Mouse (Mus musculus) neural tube, embryonic 14.5 days (tissue): ENCODE data around the gene Blcap. TPM values are rescaled to one million over a fixed set of nuclear protein-coding genes. Genes with fewer than 3 reads are reported as not detected.

Experiments
- ATAC-seq: fragments of 200-750 bp; cut with Nextera tagmentation; 2 replicates; pipeline ENCODE4 v1.8.0; 2017; ENCODE audit warnings: low read depth, mild to moderate bottlenecking, moderate TSS enrichment, moderate library complexity
- H3K27ac ChIP-seq: fragments of 300-500 bp; sonication (generic); 2 replicates; pipeline ENCODE4 v1.5.1; 2014; ENCODE audit warnings: low read depth, mild to moderate bottlenecking, control low read depth, low read length, moderate library complexity, mixed read lengths
- H3K27me3 ChIP-seq: fragments of 300-500 bp; sonication (generic); 2 replicates; pipeline ENCODE4 v1.6.1; 2014; ENCODE audit warnings: low read length; ENCODE audit not compliant: control insufficient read depth, insufficient read depth
- H3K36me3 ChIP-seq: fragments of 300-500 bp; sonication (generic); 2 replicates; pipeline ENCODE4 v1.6.1; 2014; ENCODE audit warnings: low read length, mixed read lengths; ENCODE audit not compliant: control insufficient read depth, insufficient read depth
- H3K4me1 ChIP-seq: fragments of 300-500 bp; sonication (generic); 2 replicates; pipeline ENCODE4 v1.6.1; 2014; ENCODE audit warnings: low read length; ENCODE audit not compliant: control insufficient read depth, insufficient read depth
- H3K4me2 ChIP-seq: fragments of 300-500 bp; sonication (generic); 2 replicates; pipeline ENCODE4 v1.6.1; 2014; ENCODE audit warnings: mild to moderate bottlenecking, low read depth, low read length, control low read depth
- H3K4me3 ChIP-seq: fragments of 300-500 bp; sonication (generic); 2 replicates; pipeline ENCODE4 v1.5.1; 2014; ENCODE audit warnings: low read depth, low read length, control low read depth, mixed read lengths
- H3K9ac ChIP-seq: fragments of 300-500 bp; sonication (generic); replicated peaks from 2 replicates; pipeline ENCODE4 v1.6.1; 2014; ENCODE audit warnings: low read depth, mild to moderate bottlenecking, control low read depth, low read length, mixed read lengths
- H3K9me3 ChIP-seq: fragments of 300-500 bp; sonication (generic); 2 replicates; pipeline ENCODE4 v1.6.1; 2016; ENCODE audit warnings: low read length; ENCODE audit not compliant: control insufficient read depth
- WGBS: fragments of 180-500 bp; shearing (Covaris S2); extraction: QIAGEN DNeasy Blood & Tissue Kit; methylation state at CpG from one replicate; pipeline ENCODE4 v1.1.7; 2014; 5-methylcytosine and 5-hydroxymethylcytosine counted together
- polyA plus RNA-seq: library from polyadenylated mRNA; unstranded; fragments of >200 nt; fragmentation: Nextera tagmentation; extraction: Ambion mirVana; gene quantifications from 2 replicates; pipeline ENCODE4 v1.2.1, GENCODE M21; 2014

Blcap gene
- 244 and 299 TPM in 2 replicates for polyA plus RNA-seq

DNA sequence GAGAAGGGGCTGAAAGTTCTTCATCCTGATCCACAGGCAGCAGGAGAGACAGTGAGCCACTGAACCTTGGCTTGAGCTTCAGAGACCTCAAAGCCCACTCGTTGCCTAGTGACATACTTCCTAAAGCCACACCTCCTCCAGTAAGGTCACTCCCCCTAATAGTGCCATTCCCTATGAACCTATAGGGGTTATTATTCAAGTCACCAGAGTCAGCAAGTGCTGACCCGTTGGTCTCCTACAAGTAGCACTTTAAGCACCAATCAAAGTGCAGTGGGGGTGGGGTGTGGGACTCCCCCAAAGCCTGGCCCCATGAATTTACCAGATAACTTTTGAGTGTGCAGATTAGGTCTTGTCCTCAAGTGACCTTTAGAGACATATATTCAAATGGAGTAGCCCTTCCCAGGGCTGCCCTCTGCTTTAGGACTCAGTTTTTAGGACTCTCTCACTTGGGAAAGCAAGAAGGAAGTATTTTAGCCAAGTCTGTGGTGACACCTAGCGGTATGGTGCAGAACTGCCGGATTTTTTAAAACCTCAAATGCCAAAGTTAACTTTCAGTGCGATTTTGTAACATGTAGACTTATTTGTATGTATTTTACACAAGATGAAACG is at the start of gene Blcap:
Gene Blcap, minus strand, starts transcription at position 51 of the 609 bp plus-strand sequence.
- WGBS: 9% methylated on average over 6 of the region's 6 CpGs
- no peaks in the 10 kb centered on the region for H3K27me3 ChIP-seq
- no peak within 1 kb of the TSS for H3K4me2 ChIP-seq
- no peak within 1 kb of the TSS for H3K27ac ChIP-seq
- no peak within 1 kb of the TSS for H3K4me3 ChIP-seq
- no peaks in the 10 kb centered on the region for H3K36me3 ChIP-seq
- H3K9me3 ChIP-seq: no peaks in the 10 kb centered on the region
- no peak within 1 kb of the TSS for H3K9ac ChIP-seq
- H3K4me1 ChIP-seq: peaks cover 9% of the 10 kb centered on the region; the same call in 1 of the 2 replicates
- ATAC-seq: peak; percentile 29; the same call in 1 of the 2 replicates

DNA sequence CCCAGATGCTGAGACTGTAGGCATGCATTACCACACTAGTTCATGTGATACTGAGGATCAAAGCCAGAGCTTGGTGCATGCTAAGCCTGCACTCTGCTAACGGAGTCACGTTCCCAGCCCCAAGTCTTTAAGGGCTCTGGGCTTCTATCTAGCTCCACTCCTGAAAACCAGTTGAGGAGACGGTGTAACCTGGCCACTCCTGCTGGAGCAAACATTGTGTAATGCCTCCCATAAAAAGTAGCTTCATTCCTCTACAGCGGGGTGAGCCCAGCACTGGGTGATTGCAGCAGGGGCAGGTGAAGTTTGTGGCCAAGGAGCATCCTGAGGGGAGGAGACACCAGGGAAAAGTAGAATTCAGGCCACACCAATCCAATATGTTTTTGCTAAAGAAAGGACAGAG is 47.3 kb upstream of the Blcap start:
- ATAC-seq: no peak
- H3K4me1 ChIP-seq: peaks cover 2% of the 10 kb centered on the region; the same call in 1 of the 2 replicates
- 89% methylated on average over 4 of the region's 4 CpGs for WGBS
- no peak overlapping the region for H3K9ac ChIP-seq
- no peaks in the 10 kb centered on the region for H3K9me3 ChIP-seq
- no peaks in the 10 kb centered on the region for H3K27me3 ChIP-seq
- no peak overlapping the region for H3K4me2 ChIP-seq
- no peaks in the 10 kb centered on the region for H3K36me3 ChIP-seq
- no peak overlapping the region for H3K27ac ChIP-seq
- H3K4me3 ChIP-seq: no peak overlapping the region

DNA sequence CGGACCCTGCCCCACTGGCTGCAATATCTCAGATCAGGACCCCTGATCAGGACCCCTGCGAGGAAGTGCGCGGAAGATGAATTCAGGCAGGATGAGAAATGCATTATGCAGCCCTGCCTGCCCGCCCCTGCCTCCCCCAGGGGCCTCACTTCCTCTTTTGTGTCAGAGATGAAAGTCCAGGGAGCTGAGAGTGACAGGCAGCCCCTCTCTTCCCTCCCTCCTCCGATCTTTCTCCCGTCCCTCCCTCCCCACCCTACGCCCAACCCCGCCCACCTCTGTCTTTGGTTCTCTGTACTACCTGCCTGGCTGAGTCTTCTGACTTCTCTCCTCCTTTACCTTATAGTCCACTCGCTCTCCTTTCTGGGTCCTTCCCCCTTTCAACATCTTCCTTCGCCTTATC is 42.9 kb upstream of the Blcap start:
- no peak overlapping the region for H3K4me3 ChIP-seq
- H3K9me3 ChIP-seq: no peaks in the 10 kb centered on the region
- no peak overlapping the region for H3K9ac ChIP-seq
- no peaks in the 10 kb centered on the region for H3K36me3 ChIP-seq
- WGBS: 20% methylated on average over 11 of the region's 11 CpGs
- H3K27me3 ChIP-seq: no peaks in the 10 kb centered on the region
- peaks cover 2% of the 10 kb centered on the region; the same call in 1 of the 2 replicates for H3K4me1 ChIP-seq
- H3K27ac ChIP-seq: no peak overlapping the region
- no peak for ATAC-seq
- H3K4me2 ChIP-seq: no peak overlapping the region

DNA sequence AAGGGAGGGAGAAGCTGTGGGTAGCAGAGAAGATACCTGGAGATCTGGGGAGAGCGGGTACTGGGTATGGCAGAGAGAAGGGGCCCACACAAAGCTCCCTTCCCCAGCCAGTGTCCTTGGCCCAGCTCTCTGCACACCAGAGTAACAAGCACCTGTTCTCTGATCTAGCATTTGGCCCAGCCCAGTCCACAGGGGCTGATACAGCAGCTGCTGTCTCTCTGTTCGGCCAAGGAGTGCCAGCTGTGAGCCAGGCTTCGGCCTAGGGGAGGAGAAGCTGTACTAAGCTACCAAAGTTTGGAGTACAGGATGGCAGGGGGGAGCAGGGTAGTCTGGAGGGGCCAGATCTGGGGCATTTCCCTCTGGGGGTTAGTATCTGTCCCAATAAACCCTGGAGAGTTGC is 40.7 kb upstream of the Blcap start:
- no peak for ATAC-seq
- WGBS: 63% methylated on average over 3 of the region's 3 CpGs
- H3K4me3 ChIP-seq: no peak overlapping the region
- H3K27ac ChIP-seq: no peak overlapping the region
- no peaks in the 10 kb centered on the region for H3K36me3 ChIP-seq
- no peaks in the 10 kb centered on the region for H3K27me3 ChIP-seq
- H3K9ac ChIP-seq: no peak overlapping the region
- peaks cover 17% of the 10 kb centered on the region for H3K4me1 ChIP-seq
- H3K4me2 ChIP-seq: no peak overlapping the region
- no peaks in the 10 kb centered on the region for H3K9me3 ChIP-seq

DNA sequence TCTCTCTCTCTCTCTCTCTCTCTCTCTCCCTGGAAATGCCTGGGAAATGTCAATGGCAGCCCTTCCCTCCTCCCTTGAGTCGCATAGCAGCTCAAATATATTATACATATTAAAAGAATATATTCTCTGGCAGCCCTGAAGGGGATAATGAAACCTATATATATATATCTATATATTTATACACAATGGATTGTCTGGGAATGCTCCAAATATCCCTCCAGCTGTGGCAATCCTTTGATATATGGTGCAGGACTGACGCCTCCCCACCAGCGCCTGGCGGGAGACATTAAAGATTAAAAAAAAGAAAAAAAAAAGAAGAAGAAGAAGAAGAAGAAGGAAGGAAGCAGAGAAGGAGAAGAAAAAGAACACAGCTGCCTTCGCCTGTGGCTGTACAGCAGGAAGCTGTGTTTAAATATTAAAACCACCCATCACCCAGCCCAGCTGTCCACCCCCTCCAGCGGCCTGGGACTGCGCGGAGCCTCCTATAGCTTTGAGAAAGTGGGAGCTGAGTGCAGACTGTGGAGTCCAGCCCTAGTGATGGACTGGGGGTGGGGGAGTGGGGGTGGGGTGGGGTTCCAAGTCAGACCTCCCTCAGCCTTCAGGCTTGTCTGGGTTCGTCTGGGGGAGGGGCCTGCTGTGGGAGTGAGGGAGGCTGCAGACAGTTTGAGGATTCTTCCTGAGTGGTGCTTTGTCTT is 36.6 kb upstream of the Blcap start:
- peak; percentile 35; the same call in 1 of the 2 replicates for ATAC-seq
- WGBS: 24% methylated on average over 9 of the region's 9 CpGs
- no peaks in the 10 kb centered on the region for H3K9me3 ChIP-seq
- no peaks in the 10 kb centered on the region for H3K36me3 ChIP-seq
- H3K4me3 ChIP-seq: no peak overlapping the region
- H3K4me2 ChIP-seq: no peak overlapping the region
- H3K4me1 ChIP-seq: peaks cover 15% of the 10 kb centered on the region; the same call in 1 of the 2 replicates
- no peak overlapping the region for H3K9ac ChIP-seq
- H3K27me3 ChIP-seq: no peaks in the 10 kb centered on the region
- peak overlapping the region; percentile 60; the same call in 1 of the 2 replicates for H3K27ac ChIP-seq

DNA sequence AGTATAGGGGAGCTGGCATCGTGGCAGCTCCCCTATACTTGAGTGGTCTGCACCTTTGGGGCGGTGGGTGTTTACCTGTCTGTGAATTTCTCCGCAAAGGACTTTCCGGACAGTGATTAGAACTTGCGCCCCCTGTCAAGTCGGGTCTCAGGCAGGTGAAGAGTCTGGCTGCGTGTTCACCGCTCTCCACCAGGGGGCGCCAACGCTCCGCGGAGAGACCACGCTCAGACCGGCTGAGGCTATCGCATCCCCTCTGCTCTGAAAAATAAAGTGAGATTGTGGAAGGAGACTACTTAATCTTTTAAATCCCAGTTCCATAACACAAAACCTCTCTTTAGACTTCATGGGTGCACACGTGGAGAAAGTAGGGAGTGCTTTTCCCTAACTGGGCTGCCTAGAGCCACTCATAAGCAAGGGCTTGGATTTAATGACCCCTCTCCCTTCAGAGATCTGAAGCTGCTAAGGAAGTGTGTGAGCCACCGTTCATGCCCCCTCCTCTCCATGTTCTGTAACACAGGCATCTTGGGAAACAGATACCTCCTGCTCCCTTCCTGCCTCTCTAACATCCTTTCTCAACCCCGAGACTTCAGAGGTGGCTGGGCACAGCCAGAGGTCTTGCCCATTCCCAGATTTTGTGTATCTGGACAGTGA is 34.1 kb upstream of the Blcap start:
- WGBS: 6% methylated on average over 18 of the region's 18 CpGs
- Histone ChIP-seq H3K9me3 (no peaks in the 10 kb centered on the region), H3K27me3 (no peaks in the 10 kb centered on the region), H3K4me1 (peaks cover 15% of the 10 kb centered on the region; the same call in 1 of the 2 replicates), H3K27ac (no peak overlapping the region), H3K36me3 (no peaks in the 10 kb centered on the region), H3K4me3 (no peak overlapping the region), H3K4me2 (no peak overlapping the region), H3K9ac (no peak overlapping the region)
- peak; percentile 64; the same call in 1 of the 2 replicates for ATAC-seq

DNA sequence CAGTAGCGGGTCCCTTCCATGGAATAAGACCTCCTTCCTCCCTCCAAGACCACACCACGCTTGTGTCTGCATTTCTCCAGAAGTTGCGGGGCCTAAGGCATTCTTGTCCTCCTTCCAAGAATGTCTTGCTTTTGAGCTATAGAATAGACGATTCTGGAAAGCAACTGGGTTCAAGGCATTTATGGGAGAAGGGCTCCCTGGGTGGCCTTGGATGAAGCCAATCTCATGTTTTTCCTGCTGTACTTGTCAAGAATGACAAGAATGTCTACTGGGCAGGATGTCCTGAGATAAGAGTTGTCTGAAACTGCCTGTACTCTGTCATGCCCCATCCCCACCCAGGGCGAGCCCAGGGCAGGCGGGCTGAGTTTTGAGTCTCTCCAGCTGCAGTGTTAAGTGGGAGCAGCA is 30.4 kb upstream of the Blcap start:
- H3K4me2 ChIP-seq: no peak overlapping the region
- no peak for ATAC-seq
- no peaks in the 10 kb centered on the region for H3K27me3 ChIP-seq
- no peak overlapping the region for H3K9ac ChIP-seq
- no peaks in the 10 kb centered on the region for H3K4me1 ChIP-seq
- no peak overlapping the region for H3K27ac ChIP-seq
- H3K9me3 ChIP-seq: no peaks in the 10 kb centered on the region
- WGBS: 88% methylated on average over 6 of the region's 6 CpGs
- no peak overlapping the region for H3K4me3 ChIP-seq
- H3K36me3 ChIP-seq: no peaks in the 10 kb centered on the region

DNA sequence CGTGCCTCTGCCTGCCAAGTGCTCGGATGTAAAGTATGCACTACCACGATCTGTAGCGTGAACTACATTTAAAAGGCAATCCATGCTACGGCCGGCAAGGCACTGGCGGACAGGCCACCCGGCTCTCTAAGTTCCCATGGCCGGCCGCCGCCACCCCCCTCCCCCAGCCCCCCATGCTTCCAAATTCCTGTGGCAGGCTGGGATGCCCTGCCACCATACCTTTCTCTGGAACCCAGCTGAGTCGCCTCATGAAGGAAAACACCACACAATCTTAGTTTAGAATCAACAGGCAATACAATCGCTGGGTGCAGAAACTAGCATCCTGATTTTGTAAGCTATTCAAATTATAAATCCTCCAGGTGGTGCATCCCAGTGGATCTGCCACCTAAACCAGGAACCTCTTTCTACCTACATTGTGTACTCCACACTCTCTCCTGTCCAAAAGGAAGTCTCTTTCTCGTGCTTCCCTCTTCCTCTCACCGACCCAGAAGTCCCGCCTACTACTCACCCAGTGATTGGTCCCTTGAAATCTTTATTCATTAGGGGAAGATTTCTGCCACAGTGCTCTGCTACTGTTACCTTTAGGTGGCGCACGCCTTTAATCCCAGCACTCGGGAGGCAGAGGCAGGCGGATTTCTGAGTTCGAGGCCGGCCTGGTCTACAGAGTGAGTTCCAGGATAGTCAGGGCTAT is 25.9 kb upstream of the Blcap start:
- Histone ChIP-seq H3K4me1 (no peaks in the 10 kb centered on the region), H3K27ac (no peak overlapping the region), H3K36me3 (no peaks in the 10 kb centered on the region), H3K4me3 (no peak overlapping the region), H3K27me3 (no peaks in the 10 kb centered on the region), H3K9me3 (no peaks in the 10 kb centered on the region), H3K4me2 (no peak overlapping the region), H3K9ac (no peak overlapping the region)
- no peak for ATAC-seq
- WGBS: 67% methylated on average over 22 of the region's 22 CpGs
